Mouse (Mus musculus) myocyte (in vitro differentiated cells): ENCODE results near the gene Il20ra. TPM values are rescaled to one million over a fixed set of nuclear protein-coding genes. Genes with fewer than 3 reads are reported as not detected.
"Not testable (repeated sequence)": the region's sequence is repeated elsewhere in the genome, so short reads cannot be mapped to it uniquely, and the experiment has no call there.

Experiments used
- H3K27me3 ChIP-seq: one replicate; pipeline ENCODE4 v1.6.1; 2011; ENCODE audit not compliant: control insufficient read depth, insufficient read depth, insufficient read length
- H3K36me3 ChIP-seq: one replicate; pipeline ENCODE4 v1.6.1; 2011; ENCODE audit not compliant: control insufficient read depth, insufficient read depth
- H3K4me2 ChIP-seq: one replicate; pipeline ENCODE4 v1.6.1; 2011; ENCODE audit warnings: low read depth, control low read depth
- H3K4me3 ChIP-seq: one replicate; pipeline ENCODE4 v1.5.1; 2011; ENCODE audit warnings: mild to moderate bottlenecking, control low read depth, moderate library complexity
- H3K79me2 ChIP-seq: one replicate; pipeline ENCODE4 v1.6.1; 2011; ENCODE audit not compliant: control insufficient read depth, insufficient read depth
- H3ac ChIP-seq: one replicate; pipeline ENCODE4 v1.6.1; 2011; ENCODE audit not compliant: control insufficient read depth, insufficient read length
- CEBPB ChIP-seq: IDR thresholded peaks from 2 replicates; pipeline ENCODE4 v1.6.1; 2011; ENCODE audit warnings: mild to moderate bottlenecking, moderate library complexity; ENCODE audit not compliant: poor library complexity, insufficient read depth, severe bottlenecking
- E2F4 ChIP-seq: IDR thresholded peaks from one replicate; pipeline ENCODE4 v1.6.1; 2011; ENCODE audit warnings: mild to moderate bottlenecking, control low read depth, moderate library complexity; ENCODE audit not compliant: insufficient read depth
- MAX ChIP-seq: IDR thresholded peaks from one replicate; pipeline ENCODE4 v1.6.1; 2011; ENCODE audit warnings: low read depth, mild to moderate bottlenecking, control low read depth
- MYOD1 ChIP-seq, 3 experiments: IDR thresholded peaks; one replicate each; pipeline ENCODE4 v1.6.1; 2011; ENCODE audit warnings: control low read depth in 2 of 3, low read depth in 2 of 3, mild to moderate bottlenecking in 2 of 3, moderate library complexity in 1 of 3; ENCODE audit not compliant: insufficient read length in 2 of 3, control insufficient read depth in 1 of 3
- MYOG ChIP-seq, 3 experiments: IDR thresholded peaks; one replicate each; pipeline ENCODE4 v1.6.1; 2011; ENCODE audit warnings: control low read depth in 2 of 3, low read depth in 2 of 3, mild to moderate bottlenecking in 2 of 3; ENCODE audit not compliant: insufficient read length in 2 of 3, control insufficient read depth in 1 of 3, insufficient read depth in 1 of 3
- POLR2A ChIP-seq: IDR thresholded peaks from one replicate; pipeline ENCODE4 v1.6.1; 2011; ENCODE audit warnings: low read depth, mild to moderate bottlenecking, control low read depth, moderate library complexity; ENCODE audit not compliant: insufficient read length
- POLR2AphosphoS2 ChIP-seq: IDR thresholded peaks from one replicate; pipeline ENCODE4 v1.6.1; 2011; ENCODE audit warnings: low read depth, control low read depth; ENCODE audit not compliant: insufficient read length
- REST ChIP-seq: IDR thresholded peaks from one replicate; pipeline ENCODE4 v1.6.1; 2011; ENCODE audit warnings: mild to moderate bottlenecking, control low read depth, moderate library complexity; ENCODE audit not compliant: insufficient read depth, insufficient read length
- SRF ChIP-seq: IDR thresholded peaks from one replicate; pipeline ENCODE4 v1.6.1; 2011; ENCODE audit warnings: low read depth; ENCODE audit not compliant: control insufficient read depth, insufficient read length
- TCF12 ChIP-seq: IDR thresholded peaks from one replicate; pipeline ENCODE4 v1.6.1; 2011; ENCODE audit warnings: mild to moderate bottlenecking, control low read depth; ENCODE audit not compliant: poor library complexity, insufficient read depth, severe bottlenecking
- TCF3 ChIP-seq: IDR thresholded peaks from one replicate; pipeline ENCODE4 v1.6.1; 2011; ENCODE audit warnings: low read depth, control low read depth; ENCODE audit not compliant: insufficient read length
- USF1 ChIP-seq: IDR thresholded peaks from one replicate; pipeline ENCODE4 v1.6.1; 2011; ENCODE audit warnings: low read depth, mild to moderate bottlenecking, control low read depth, moderate library complexity
- polyA plus RNA-seq: library from polyadenylated mRNA; unstranded; fragments of >200 nt; fragmentation: generic; extraction: Trizol; gene quantifications from one replicate; pipeline ENCODE4 v1.2.1, GENCODE M21; 2012; ENCODE audit warnings: missing spikeins

Il20ra gene
- polyA plus RNA-seq, 1 experiment, result not detected

DNA sequence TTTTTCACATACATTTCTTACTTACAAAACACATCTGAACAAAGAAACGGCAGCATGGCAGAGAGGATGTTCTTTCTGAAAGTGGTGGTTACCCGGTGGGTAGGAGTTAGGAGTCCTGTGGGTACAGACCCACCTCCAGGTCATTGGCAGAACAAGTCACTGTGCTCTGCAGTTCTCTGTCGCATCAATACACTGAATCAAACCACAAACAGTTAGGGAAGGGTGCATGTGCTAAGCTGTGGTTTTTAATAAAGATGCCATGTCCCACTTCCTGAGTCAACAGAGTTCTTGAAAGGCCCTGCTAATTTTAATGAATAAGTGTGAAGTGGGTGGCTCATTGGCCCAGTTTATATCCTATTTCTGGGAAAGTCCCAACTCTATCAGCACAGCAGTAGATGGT lies 6.3 kb downstream of the Il20ra start:
- no peaks in the 10 kb centered on the region for H3K27me3 ChIP-seq
- no peak for TF ChIP-seq MYOG (IDR thresholded peaks at IDR 0.05; ENCODE audit: control insufficient read depth in 1 of 3, insufficient read depth in 1 of 3, insufficient read length in 2 of 3, low read depth in 2 of 3)
- no peak for TF ChIP-seq CEBPB
- no peak for TF ChIP-seq POLR2AphosphoS2
- no peak for TF ChIP-seq SRF
- TF ChIP-seq USF1, result no peak
- no peak for TF ChIP-seq TCF3
- TF ChIP-seq REST, result no peak
- no peak for TF ChIP-seq E2F4
- no peak for TF ChIP-seq MYOD1 (IDR thresholded peaks at IDR 0.05; ENCODE audit: control insufficient read depth in 1 of 3, insufficient read length in 2 of 3, low read depth in 2 of 3)
- no peak for TF ChIP-seq POLR2A
- no peak for TF ChIP-seq TCF12
- TF ChIP-seq MAX, result no peak
- no peak overlapping the region for H3ac ChIP-seq
- no peaks in the 10 kb centered on the region for H3K79me2 ChIP-seq
- no peaks in the 10 kb centered on the region for H3K36me3 ChIP-seq
- no peak overlapping the region for H3K4me3 ChIP-seq
- no peak overlapping the region for H3K4me2 ChIP-seq

DNA sequence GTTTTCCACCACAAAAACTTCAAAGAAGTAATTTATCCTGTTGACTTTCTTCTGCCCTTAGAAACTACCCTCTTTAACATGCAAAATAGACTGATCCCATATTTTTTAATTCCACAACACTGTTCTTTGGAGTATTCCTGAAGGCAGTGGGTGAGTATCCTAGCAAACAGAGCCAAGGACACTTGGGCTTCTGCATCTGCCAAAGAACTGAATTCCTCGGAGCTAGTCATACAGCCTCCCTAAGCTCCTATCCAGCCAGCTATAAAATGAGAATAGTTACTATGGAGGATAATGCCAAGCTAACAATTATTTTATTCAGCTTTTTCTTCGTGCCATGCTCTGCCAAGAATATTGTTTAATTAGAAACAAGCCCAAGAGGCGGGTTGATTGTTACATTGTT lies 9.9 kb downstream of the Il20ra start:
- Histone ChIP-seq H3ac (no peak overlapping the region), H3K4me2 (no peak overlapping the region), H3K4me3 (no peak overlapping the region), H3K27me3 (no peaks in the 10 kb centered on the region), H3K36me3 (no peaks in the 10 kb centered on the region), H3K79me2 (no peaks in the 10 kb centered on the region)
- no peak for TF ChIP-seq MAX
- no peak for TF ChIP-seq POLR2A
- TF ChIP-seq E2F4, result no peak
- no peak for TF ChIP-seq CEBPB
- TF ChIP-seq MYOD1 (IDR thresholded peaks at IDR 0.05; ENCODE audit: control insufficient read depth in 1 of 3, insufficient read length in 2 of 3, low read depth in 2 of 3), result no peak
- TF ChIP-seq REST, result no peak
- no peak for TF ChIP-seq TCF3
- no peak for TF ChIP-seq MYOG (IDR thresholded peaks at IDR 0.05; ENCODE audit: control insufficient read depth in 1 of 3, insufficient read depth in 1 of 3, insufficient read length in 2 of 3, low read depth in 2 of 3)
- no peak for TF ChIP-seq TCF12
- TF ChIP-seq USF1, result no peak
- no peak for TF ChIP-seq SRF
- TF ChIP-seq POLR2AphosphoS2, result no peak

DNA sequence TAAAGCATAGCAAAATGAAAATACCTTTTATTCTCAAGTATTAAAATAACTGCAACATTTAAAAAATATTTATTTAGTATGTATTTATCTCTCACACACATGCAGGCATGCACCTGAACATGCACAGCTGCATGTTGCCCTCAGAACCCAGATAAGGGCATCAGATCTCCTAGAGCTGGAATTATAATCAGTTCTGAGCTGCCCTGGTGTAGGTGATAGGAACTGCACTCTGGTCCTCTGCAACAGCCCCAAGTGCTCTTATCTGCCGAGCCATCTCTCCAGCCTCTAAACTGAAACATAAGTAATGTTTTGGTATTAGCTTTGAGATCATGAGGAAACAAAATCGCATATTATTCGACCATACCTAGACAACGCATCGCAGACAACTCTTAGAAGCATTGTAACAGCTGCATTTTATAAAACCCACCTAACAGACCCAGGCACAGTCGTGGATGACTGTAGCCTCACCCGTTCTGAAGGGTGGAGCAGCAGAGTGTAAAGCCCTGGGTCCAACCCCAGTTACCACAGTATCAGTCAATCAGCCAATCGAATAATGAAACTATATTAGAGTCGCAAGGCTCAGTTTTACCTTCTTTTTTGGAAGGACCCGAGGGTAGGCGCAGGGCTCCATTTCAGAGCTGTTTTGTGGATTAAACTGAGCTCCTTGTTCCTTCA lies 11.9 kb downstream of the Il20ra start:
- Histone ChIP-seq H3K27me3 (no peaks in the 10 kb centered on the region), H3K79me2 (no peaks in the 10 kb centered on the region), H3K4me2 (no peak overlapping the region), H3K36me3 (no peaks in the 10 kb centered on the region), H3ac (no peak overlapping the region), H3K4me3 (no peak overlapping the region)
- TF ChIP-seq MAX (no peak), SRF (no peak)

GRCm38 (mm10) chr10:19738442-19738841 lies 26.1 kb downstream of the Il20ra start:
- not testable (repeated sequence) for H3K36me3 ChIP-seq, H3K4me3 ChIP-seq, H3K4me2 ChIP-seq, H3ac ChIP-seq, H3K79me2 ChIP-seq, H3K27me3 ChIP-seq

- H3K27me3 ChIP-seq, result no peaks in the 10 kb centered on the region
- H3ac ChIP-seq, result no peak overlapping the region
- TF ChIP-seq CEBPB (no peak), TCF12 (no peak), USF1 (no peak), SRF (no peak), REST (no peak), POLR2AphosphoS2 (no peak), MYOD1 (IDR thresholded peaks at IDR 0.05; ENCODE audit: control insufficient read depth in 1 of 3, insufficient read length in 2 of 3, low read depth in 2 of 3) (no peak), POLR2A (no peak), TCF3 (no peak), E2F4 (no peak)
- no peaks in the 10 kb centered on the region for H3K36me3 ChIP-seq
- H3K4me2 ChIP-seq, result no peak overlapping the region
- H3K79me2 ChIP-seq, result no peaks in the 10 kb centered on the region
- H3K4me3 ChIP-seq, result no peak overlapping the region
Measured at GRCm38 (mm10) chr10:19745662-19746061, 33.3 kb downstream of the Il20ra start.
